Mouse (Mus musculus): ENCODE measurements around the gene Glrx5. TPM values are rescaled to one million over a fixed set of nuclear protein-coding genes. Genes with fewer than 3 reads are reported as not detected.

Gene Glrx5
- polyA plus RNA-seq, 1 experiment from 2014 or later = 190 TPM

DNA sequence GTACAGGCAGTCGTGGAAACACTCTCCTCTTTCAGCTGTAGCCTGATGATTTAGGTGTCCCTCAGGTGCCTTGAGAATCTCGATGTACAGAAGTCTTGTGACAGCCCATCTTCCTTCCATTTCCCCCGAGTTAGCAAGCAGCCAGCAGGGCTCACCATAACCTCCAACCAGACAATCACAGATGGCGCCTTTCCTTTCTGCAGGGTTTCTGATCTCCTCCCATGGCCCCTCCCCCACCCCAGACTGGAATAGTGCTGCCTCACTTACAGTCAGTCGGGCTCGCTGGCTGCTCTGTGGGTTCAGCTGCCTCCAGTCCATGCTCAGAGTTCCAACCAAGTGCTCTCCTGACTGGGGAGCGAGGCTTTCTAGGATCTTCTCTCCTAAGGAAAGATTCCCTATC lies 10.3 kb upstream of the Glrx5 start:
- 0 out of 2 replicates have a peak, but pooled peaks cover 3% of the 10 kb centered on the region for H3K4me1 ChIP-seq (replicated peaks)
- no peak overlapping the region for H3K27ac ChIP-seq
- no peak overlapping the region for H3K4me2 ChIP-seq (replicated peaks)
- no peaks in the 10 kb centered on the region for H3K27me3 ChIP-seq (replicated peaks)
- H3K4me3 ChIP-seq (replicated peaks) = no peak overlapping the region
- peaks cover 5% of the 10 kb centered on the region; the same call in 1 of the 2 replicates for H3K9me3 ChIP-seq
- WGBS = 44% methylated on average over 7 of the region's 7 CpGs
- no peak for ATAC-seq
- H3K9ac ChIP-seq = no peak overlapping the region
- no peaks in the 10 kb centered on the region for H3K36me3 ChIP-seq

DNA sequence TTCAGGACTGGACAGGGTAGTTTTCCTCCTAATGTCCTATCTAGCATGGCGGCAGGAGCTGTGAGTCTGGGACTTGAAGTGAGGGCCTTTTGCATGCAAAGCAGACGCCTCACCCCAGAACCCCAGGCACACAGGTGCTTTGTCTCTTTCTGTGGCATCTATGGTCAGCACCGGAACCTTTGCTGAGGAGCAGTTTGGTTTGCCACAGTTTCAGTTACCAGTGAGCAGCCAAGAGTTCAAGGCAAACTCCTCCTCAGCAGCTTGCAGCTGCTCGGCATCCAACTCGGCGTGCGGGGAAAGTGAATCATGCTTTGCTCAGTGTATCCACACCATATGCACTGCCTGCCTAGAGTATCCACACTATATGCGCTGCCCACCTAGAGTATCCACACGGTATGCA lies 9.7 kb upstream of the Glrx5 start:
- no peak overlapping the region for H3K4me3 ChIP-seq (replicated peaks)
- H3K9ac ChIP-seq = no peak overlapping the region
- no peak for ATAC-seq
- H3K4me1 ChIP-seq (replicated peaks) = 0 out of 2 replicates have a peak, but pooled peaks cover 3% of the 10 kb centered on the region
- no peak overlapping the region for H3K4me2 ChIP-seq (replicated peaks)
- no peak overlapping the region for H3K27ac ChIP-seq
- no peaks in the 10 kb centered on the region for H3K36me3 ChIP-seq
- WGBS = 97% methylated on average over 9 of the region's 9 CpGs
- H3K27me3 ChIP-seq (replicated peaks) = no peaks in the 10 kb centered on the region
- H3K9me3 ChIP-seq = peaks cover 5% of the 10 kb centered on the region; the same call in 1 of the 2 replicates

DNA sequence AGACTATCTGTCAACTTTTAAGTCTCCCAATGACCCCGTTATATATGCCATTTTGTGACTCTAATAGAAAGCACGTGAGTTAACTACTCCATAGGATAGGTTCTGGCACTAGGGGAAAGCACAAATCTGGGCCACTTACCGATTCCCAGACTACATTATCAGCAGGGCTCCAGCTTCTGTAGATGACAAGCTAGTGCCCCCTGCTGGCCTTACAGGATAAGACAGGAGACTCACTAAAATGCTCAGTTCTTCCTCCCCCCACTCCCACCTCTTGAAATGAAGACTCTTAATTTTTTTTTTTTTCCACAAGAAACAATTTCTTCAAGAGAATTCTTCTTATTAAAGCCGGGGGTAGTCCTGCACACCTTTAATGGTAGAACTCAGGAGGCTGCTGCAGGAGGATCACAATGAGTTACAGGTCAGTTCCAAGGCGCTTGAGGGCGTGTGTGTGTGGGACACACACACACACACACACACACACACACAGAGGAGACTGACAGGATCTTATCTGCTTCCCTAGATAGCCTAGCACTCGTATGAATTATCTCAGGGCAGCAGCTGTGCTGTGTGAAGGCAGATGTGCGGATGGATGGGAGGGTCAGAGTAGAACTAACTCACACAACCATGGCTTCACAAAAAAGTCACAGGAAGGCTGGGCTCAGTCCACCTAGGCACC lies 7.1 kb upstream of the Glrx5 start:
- peaks cover 5% of the 10 kb centered on the region; the same call in 1 of the 2 replicates for H3K9me3 ChIP-seq
- peak; percentile 69; the same call in 1 of the 2 replicates for ATAC-seq
- H3K4me1 ChIP-seq (replicated peaks) = 0 out of 2 replicates have a peak, but pooled peaks cover under 1% of the 10 kb centered on the region
- H3K27ac ChIP-seq = no peak overlapping the region
- no peak overlapping the region for H3K4me3 ChIP-seq (replicated peaks)
- no peak overlapping the region for H3K4me2 ChIP-seq (replicated peaks)
- no peaks in the 10 kb centered on the region for H3K27me3 ChIP-seq (replicated peaks)
- no peaks in the 10 kb centered on the region for H3K36me3 ChIP-seq
- WGBS = 51% methylated on average over 8 of the region's 8 CpGs
- no peak overlapping the region for H3K9ac ChIP-seq

DNA sequence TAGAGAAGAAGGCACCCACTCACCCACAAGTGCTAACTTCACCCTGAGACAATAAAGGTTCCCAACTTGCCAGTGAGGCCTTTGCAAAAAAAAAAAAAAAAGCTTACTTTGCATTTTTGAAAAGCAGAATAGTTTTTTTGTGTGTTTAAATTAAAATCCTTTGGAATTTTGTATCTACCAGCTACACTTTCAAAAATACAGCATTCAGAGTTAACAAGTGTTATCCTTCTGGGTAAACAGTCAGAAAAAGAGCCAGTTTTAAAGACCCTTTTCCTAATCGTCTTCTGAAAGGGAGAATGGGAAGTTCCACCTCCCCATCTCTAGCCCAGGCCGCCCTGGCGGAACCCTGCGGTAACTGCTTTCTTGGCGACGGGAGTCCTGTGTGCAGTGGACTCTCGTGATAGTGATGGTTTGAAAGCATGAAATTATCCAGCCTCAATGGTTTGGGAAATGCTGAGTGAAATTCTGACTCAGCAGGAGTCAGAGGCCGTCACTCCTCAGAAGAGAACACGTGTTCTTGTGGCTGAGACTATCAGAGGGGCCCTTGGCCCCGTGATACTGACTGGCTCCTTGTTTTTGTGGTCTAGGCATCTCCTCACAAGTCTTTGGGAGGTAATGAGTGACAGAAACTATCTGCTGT lies 6.4 kb upstream of the Glrx5 start:
- Histone ChIP-seq H3K36me3 (no peaks in the 10 kb centered on the region), H3K4me1 (replicated peaks) (peaks cover 7% of the 10 kb centered on the region), H3K27ac (no peak overlapping the region), H3K4me2 (replicated peaks) (no peak overlapping the region), H3K27me3 (replicated peaks) (no peaks in the 10 kb centered on the region), H3K4me3 (replicated peaks) (no peak overlapping the region), H3K9ac (no peak overlapping the region), H3K9me3 (peaks cover 5% of the 10 kb centered on the region; the same call in 1 of the 2 replicates)
- 62% methylated on average over 10 of the region's 10 CpGs for WGBS
- no peak for ATAC-seq

DNA sequence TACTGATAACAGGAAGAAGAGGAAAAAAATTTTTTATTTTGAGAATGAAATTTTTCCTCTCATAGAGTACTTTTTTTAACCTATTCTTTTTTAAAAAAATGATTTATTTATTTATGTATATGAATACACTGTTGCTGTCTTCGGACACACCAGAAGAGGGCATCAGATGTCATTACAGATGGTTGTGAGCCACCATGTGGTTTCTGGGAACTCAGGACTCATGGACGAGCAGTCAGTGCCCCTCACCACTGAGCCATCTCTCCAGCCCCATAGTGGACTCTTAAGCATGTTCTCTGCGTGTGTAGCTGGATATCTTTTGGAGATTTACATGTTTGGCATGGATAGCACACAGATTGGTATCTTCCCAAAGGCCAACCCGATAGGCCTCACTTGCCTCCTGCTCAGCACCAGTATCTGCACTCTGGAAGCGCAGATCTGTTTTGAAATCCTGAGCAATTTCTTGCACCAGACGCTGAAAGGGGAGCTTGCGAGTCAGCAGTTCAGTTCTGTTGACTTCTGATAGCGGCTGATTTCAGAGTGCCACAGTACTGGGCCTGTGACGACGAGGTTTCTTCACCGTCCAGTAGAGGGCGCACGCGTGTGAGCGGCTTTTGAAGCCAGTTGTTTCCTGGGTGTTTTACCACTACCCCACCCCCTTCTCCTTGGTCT lies 5.0 kb upstream of the Glrx5 start:
- H3K9me3 ChIP-seq = peaks cover 5% of the 10 kb centered on the region; the same call in 1 of the 2 replicates
- H3K4me2 ChIP-seq (replicated peaks) = no peak overlapping the region
- H3K9ac ChIP-seq = no peak overlapping the region
- H3K36me3 ChIP-seq = no peaks in the 10 kb centered on the region
- peak; percentile 12; the same call in 1 of the 2 replicates for ATAC-seq
- no peaks in the 10 kb centered on the region for H3K27me3 ChIP-seq (replicated peaks)
- H3K4me1 ChIP-seq (replicated peaks) = peaks cover 9% of the 10 kb centered on the region
- no peak overlapping the region for H3K4me3 ChIP-seq (replicated peaks)
- 33% methylated on average over 15 of the region's 15 CpGs for WGBS
- H3K27ac ChIP-seq = no peak overlapping the region

DNA sequence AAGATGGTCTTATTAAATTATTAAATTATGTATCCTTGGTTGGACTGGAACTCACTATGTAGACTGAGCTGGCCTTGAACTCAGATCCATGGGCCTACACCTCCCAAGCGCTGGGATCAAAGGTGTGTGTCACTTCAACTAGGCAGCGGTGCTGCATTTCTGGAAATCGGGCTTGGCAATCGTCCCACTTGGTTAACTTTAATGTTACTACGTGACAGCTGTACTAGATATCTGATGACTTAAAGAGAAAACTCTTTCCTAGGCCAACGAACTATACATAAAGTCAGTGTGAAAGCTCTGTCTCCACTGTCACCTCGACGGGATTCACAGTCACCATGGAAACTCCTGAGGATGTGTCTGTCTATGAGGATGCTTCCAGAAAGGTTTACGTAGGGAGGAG lies 2.6 kb upstream of the Glrx5 start:
- Histone ChIP-seq H3K4me1 (replicated peaks) (peaks cover 20% of the 10 kb centered on the region), H3K9ac (no peak overlapping the region), H3K36me3 (no peaks in the 10 kb centered on the region), H3K27ac (no peak overlapping the region), H3K27me3 (replicated peaks) (no peaks in the 10 kb centered on the region), H3K9me3 (no peaks in the 10 kb centered on the region), H3K4me3 (replicated peaks) (no peak overlapping the region), H3K4me2 (replicated peaks) (no peak overlapping the region)
- no peak for ATAC-seq
- WGBS = 86% methylated on average over 9 of the region's 9 CpGs

DNA sequence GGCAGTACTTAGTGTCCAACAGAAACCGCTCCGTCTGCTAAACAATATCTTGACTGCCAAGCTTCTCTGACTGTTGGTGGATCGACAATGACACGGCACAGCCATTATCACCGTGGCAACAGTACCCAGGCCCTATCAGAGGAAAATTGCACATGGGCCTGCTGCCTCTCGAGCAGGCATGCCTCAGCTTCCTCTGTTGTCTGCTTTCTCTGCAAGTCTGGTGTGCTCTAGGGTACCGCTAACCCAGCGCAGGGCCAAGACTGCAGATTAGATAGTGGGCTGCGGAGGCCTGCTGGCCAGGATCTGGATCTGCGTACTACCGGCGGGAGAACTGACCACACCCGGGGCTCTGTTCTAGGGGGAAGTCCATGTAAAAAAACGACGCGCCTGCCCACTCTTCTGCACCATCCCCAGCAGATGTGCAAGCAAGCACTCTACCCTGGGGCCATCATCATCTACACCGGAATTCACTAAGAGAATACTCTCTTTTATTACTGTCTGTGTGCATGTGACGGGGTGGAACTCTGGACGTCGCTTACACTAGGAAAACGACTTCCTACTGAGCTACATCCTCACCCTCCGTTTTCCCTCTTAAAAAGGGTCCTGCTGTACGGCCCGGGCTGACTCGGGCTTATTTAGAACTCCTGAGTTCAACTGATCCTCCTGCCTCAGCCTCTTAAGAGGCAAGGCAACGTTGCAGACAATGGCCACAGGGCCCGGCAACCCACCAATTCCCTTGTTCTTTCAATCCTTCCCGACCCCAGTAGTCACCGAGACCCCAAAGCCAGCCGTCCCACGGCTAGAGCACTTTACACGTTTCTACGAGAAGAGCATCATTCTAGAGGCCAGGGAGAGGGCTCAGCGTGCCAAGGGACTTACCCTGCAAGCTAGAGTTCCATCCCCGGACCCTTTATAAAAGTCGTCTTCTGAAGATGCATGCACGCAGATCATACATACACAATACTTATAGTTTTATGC lies 1.1 kb upstream of the Glrx5 start:
- Histone ChIP-seq H3K9ac (peak overlapping the region; percentile 79), H3K4me2 (replicated peaks) (peak overlapping the region; percentile 92), H3K27me3 (replicated peaks) (no peaks in the 10 kb centered on the region), H3K27ac (peak overlapping the region; percentile 45), H3K4me3 (replicated peaks) (peak overlapping the region; percentile 89), H3K9me3 (no peaks in the 10 kb centered on the region), H3K4me1 (replicated peaks) (peaks cover 23% of the 10 kb centered on the region), H3K36me3 (no peaks in the 10 kb centered on the region)
- ATAC-seq = no peak
- WGBS = 6% methylated on average over 37 of the region's 37 CpGs

DNA sequence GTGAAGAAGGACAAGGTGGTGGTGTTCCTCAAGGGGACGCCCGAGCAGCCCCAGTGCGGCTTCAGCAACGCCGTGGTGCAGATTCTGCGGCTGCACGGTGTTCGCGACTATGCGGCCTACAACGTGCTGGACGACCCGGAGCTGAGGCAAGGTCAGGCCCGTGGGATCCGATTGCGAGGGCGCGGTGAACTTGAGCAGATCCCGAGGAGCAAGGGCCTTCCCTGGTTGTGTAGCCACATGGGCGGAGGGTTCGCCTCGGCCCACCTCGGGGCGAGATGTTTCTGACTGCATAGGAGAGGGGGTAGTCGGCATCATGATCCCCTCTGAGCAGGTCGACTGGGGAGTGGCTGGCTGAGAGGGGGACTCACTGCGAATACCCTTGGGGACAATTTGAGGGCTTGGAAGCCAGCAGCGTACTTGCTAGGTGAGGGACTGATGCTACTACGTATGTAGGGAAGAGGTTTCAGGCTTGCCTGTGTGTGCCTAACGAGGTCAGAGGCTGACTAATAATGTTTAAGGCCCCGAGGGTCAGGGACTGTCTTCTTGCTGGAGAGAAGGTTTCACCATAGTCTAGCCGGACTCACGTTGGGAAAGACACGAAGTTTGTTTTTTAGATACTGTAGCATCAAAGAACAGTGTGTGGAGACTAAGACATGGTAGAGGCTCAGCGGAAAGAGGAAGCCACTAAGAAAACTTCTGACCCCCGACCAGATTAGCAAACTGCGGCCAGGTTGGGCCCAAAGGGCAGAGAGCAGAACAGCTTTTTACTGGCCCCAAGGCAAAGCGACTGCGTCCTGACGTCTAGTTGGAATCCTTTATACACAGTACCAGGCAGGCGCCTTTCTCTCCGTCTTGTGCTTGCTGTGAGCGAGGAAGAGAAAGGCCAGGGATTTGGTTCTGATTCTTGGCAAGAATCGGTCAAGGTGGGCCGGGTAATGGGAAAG lies 616 bp downstream of the Glrx5 start:
- peak; percentile 55 for ATAC-seq
- peak overlapping the region; percentile 93 for H3K9ac ChIP-seq
- H3K4me2 ChIP-seq (replicated peaks) = peak overlapping the region; percentile 72
- peaks cover 27% of the 10 kb centered on the region for H3K4me1 ChIP-seq (replicated peaks)
- no peaks in the 10 kb centered on the region for H3K36me3 ChIP-seq
- peak overlapping the region; percentile 89 for H3K4me3 ChIP-seq (replicated peaks)
- no peaks in the 10 kb centered on the region for H3K9me3 ChIP-seq
- no peaks in the 10 kb centered on the region for H3K27me3 ChIP-seq (replicated peaks)
- 2% methylated on average over 45 of the region's 45 CpGs for WGBS
- H3K27ac ChIP-seq = peak overlapping the region; percentile 87

DNA sequence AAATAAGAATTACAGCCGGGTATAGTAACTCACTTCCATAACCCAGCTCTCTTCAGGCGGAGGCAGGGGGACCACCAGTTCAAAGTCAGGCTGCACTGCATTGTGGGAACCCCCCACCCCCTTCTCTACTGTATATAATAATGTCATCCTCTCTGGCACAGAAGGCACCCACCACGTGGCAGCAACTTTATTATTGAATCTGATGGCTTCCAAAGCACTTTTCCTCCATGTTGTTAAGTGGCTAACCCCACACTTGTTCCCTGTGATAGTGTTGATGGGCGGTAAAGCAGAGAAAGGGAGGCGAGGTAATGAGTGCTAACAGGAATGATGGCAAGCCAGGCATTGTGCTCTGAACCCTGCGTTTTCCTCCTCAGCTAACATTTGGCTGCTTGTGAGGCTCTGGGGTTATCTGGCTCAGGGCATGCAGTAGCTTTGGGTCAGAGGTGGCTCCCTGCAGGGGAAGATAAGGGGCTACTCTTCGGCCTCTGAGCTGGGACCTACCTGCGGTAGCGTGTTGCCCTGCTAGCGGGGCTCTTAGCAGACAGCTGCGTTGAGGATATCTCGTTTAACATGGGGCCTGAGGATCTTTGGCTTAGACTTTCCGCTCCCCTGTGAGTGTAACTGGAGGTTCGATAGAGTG lies 1.8 kb downstream of the Glrx5 start:
- H3K27ac ChIP-seq = no peak overlapping the region
- peak overlapping the region; percentile 72 for H3K4me2 ChIP-seq (replicated peaks)
- no peaks in the 10 kb centered on the region for H3K36me3 ChIP-seq
- H3K27me3 ChIP-seq (replicated peaks) = no peaks in the 10 kb centered on the region
- H3K9ac ChIP-seq = peak overlapping the region; percentile 8; the same call in 1 of the 2 replicates
- H3K4me1 ChIP-seq (replicated peaks) = peaks cover 37% of the 10 kb centered on the region
- 65% methylated on average over 14 of the region's 14 CpGs for WGBS
- no peak for ATAC-seq
- H3K4me3 ChIP-seq (replicated peaks) = peak overlapping the region; percentile 89; the same call in 1 of the 2 replicates
- no peaks in the 10 kb centered on the region for H3K9me3 ChIP-seq

DNA sequence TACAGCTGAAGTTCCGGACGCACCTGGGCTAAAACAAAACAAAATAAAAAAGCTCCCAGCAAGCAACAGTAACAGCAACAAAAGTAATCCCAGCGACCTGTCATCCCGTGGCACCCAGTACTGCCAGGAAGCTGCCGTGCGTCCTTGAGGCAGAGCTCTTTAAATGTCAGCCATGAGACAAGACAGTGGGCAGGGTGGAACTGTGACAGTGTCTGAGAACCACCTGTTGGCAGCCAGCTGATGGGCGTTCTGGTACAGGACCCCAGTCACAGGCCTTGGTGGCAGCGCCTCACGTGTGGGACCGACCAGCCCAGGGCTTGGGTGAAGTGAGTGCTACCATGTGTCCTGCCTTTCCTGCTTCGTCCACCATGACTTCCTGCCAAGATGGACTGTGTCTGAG lies 5.7 kb downstream of the Glrx5 start:
- Histone ChIP-seq H3K9ac (no peak overlapping the region), H3K36me3 (peaks cover 22% of the 10 kb centered on the region), H3K4me1 (replicated peaks) (peaks cover 38% of the 10 kb centered on the region), H3K9me3 (no peaks in the 10 kb centered on the region), H3K27ac (0 out of 2 replicates have a peak overlapping the region, but pooled peaks have one; percentile 38), H3K4me3 (replicated peaks) (no peak overlapping the region), H3K4me2 (replicated peaks) (peak overlapping the region; percentile 37), H3K27me3 (replicated peaks) (no peaks in the 10 kb centered on the region)
- WGBS = 71% methylated on average over 11 of the region's 11 CpGs
- ATAC-seq = no peak
